Mouse (Mus musculus): ENCODE results near the gene Tcirg1.

Tcirg1 gene

DNA sequence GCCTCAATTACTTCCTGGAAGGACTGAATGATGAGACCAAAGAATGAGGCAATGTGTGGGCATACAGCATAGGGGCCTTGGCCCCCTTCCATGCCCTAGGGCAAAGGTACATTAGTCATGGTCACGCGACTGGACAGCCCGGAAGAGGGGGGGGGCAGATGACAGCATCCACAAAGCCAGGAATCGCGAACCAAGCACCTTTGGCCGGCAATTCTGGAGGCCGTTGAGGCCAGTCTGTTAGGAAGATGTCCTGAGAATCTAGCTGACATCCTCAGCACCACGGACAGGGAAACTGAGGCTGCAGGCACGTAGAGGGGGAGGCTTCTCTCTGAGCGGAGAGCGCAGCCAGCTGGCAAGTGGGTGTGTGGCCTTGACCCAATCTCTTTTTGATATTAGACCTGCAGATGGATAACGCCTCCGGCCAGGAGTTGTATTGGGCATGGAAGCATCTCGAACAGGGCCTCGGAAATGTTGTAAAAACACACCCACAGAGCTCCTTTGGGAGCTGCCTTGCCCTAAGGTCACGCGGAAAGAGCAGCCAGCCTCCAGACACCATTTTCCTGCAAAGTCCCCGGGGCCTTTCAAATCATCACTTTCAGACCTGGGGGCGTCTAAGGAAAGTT, 56.0 kb downstream of the Tcirg1 start:
- no peak for DNase-seq (ENCODE audit: low spot score)

DNA sequence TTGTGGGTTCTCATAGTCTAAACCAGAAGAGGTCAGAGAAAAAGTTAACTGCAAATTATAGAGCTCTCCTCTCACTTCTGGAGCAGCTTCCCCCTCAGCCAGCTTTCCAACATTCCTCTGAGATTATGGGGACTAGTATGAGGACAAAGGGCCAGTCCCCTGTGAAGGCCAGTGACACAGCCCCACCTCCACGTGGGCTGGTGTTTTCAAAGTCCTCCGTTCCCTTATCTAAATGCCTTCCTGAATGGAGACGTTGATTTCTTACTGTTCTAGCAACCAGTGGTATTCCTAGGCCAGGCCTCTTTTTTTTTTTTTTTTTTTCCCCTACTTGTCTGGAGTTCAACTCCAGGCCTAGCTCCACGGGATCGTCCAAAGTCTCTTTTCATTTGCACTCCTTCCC, 56.9 kb downstream of the Tcirg1 start:
- DNase-seq (ENCODE audit: low spot score): no peak

GRCm38 (mm10) chr19:3849251-3849650, 57.7 kb downstream of the Tcirg1 start:
- no peak for DNase-seq (ENCODE audit: low spot score)

- no peak for DNase-seq (ENCODE audit: low spot score)
These were observed 58.6 kb downstream of the Tcirg1 start for GRCm38 (mm10) chr19:3848207-3848808.

GRCm38 (mm10) chr19:3847711-3848110, 59.2 kb downstream of the Tcirg1 start:
- DNase-seq (ENCODE audit: low spot score): no peak

DNA sequence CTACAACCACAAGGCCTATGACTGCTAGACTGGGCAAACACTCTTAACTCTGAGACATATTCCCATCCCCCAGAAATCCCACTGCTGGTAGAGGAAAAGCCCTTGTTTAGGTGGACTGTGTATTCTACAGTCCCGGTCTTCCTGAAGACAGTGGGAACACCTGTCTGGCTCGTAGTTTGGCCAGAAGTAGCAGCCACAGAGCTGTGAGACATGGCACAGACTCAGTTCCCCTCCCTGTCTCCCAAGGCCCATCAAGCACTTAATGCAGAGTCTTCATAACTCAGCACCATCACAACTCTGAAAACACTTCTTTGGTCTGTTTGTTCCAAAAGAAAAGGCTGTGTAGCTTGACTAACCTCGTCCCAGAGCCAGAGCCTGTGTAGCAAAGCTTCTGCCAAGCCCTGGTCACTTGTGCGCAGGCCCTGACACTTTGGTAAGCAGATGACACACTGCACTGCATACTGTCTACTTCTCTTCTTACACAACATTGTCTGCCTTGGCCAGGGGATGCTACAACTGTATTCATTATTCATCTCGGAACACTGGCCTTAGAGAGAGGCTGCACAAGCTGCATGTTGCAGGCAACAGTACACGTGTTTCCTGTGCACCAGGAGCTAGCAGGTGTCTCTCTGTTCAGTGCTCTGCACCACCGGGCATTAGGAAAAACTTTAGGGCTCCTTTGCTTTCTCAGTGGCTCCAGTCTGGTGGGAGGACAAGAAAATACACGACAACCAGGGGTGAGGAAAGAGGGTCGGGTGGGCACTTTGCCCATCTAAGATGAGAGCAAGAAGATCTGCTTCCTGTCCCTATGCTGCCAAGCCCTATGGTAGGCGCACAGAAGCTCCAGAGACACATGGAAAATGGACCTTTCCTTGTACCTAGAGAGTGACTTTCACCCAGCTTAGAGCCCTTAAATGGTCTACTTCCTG, 60.0 kb downstream of the Tcirg1 start:
- no peak for DNase-seq (ENCODE audit: low spot score)
